Mouse (Mus musculus) midbrain, embryonic 14.5 days (tissue): ENCODE measurements around the gene Gstm4. TPM values are rescaled to one million over a fixed set of nuclear protein-coding genes. Genes with fewer than 3 reads are reported as not detected.
"Not testable (repeated sequence)": the region's sequence is repeated elsewhere in the genome, so short reads cannot be mapped to it uniquely, and the experiment has no call there.

ENCODE experiments used
- ATAC-seq: fragments of 200-750 bp; cut with Nextera tagmentation; 2 replicates; pipeline ENCODE4 v1.8.0; 2017; ENCODE audit warnings: moderate number of reproducible peaks, moderate library complexity; ENCODE audit not compliant: low FRiP score, low TSS enrichment
- DNase-seq: peaks from one replicate; pipeline ENCODE4 v3.0.0-alpha.2; 2015
- H3K27ac ChIP-seq: fragments of 300-500 bp; sonication (generic); replicated peaks from 2 replicates; pipeline ENCODE4 v1.5.1; 2014; ENCODE audit warnings: mild to moderate bottlenecking, low read depth, low read length, moderate library complexity
- H3K27me3 ChIP-seq: fragments of 300-500 bp; sonication (generic); 2 replicates; pipeline ENCODE4 v1.6.1; 2014; ENCODE audit warnings: low read length, control low read depth, mixed read lengths; ENCODE audit not compliant: control insufficient read depth, insufficient read depth
- H3K36me3 ChIP-seq: fragments of 300-500 bp; sonication (generic); 2 replicates; pipeline ENCODE4 v1.6.1; 2014; ENCODE audit warnings: low read length, control low read depth; ENCODE audit not compliant: control insufficient read depth, insufficient read depth
- H3K4me1 ChIP-seq: fragments of 300-500 bp; sonication (generic); 2 replicates; pipeline ENCODE4 v1.6.1; 2014; ENCODE audit warnings: mild to moderate bottlenecking, antibody characterized with exemption, low read length, control low read depth; ENCODE audit not compliant: control insufficient read depth, insufficient read depth
- H3K4me2 ChIP-seq: fragments of 300-500 bp; sonication (generic); 2 replicates; pipeline ENCODE4 v1.6.1; 2014; ENCODE audit warnings: mild to moderate bottlenecking, low read length, moderate library complexity
- H3K4me3 ChIP-seq: fragments of 300-500 bp; sonication (generic); replicated peaks from 2 replicates; pipeline ENCODE4 v1.5.1; 2014; ENCODE audit warnings: low read depth, low read length
- H3K9ac ChIP-seq: fragments of 300-500 bp; sonication (generic); replicated peaks from 2 replicates; pipeline ENCODE4 v1.6.1; 2014; ENCODE audit warnings: mild to moderate bottlenecking, low read length, moderate library complexity
- H3K9me3 ChIP-seq: fragments of 300-500 bp; sonication (generic); 2 replicates; pipeline ENCODE4 v1.6.1; 2016; ENCODE audit warnings: low read length, control low read depth, mixed read lengths; ENCODE audit not compliant: control insufficient read depth
- WGBS: fragments of 180-500 bp; shearing (Covaris S2); extraction: QIAGEN DNeasy Blood & Tissue Kit; methylation state at CpG from one replicate; pipeline ENCODE4 v1.1.7; 2014; 5-methylcytosine and 5-hydroxymethylcytosine counted together
- polyA plus RNA-seq: library from polyadenylated mRNA; unstranded; fragments of >200 nt; fragmentation: Nextera tagmentation; extraction: Ambion mirVana; gene quantifications from 2 replicates; pipeline ENCODE4 v1.2.1, GENCODE M21; 2014

Gene Gstm4
- polyA plus RNA-seq, 1 experiment from 2014 or later, result 17.5 TPM

DNA sequence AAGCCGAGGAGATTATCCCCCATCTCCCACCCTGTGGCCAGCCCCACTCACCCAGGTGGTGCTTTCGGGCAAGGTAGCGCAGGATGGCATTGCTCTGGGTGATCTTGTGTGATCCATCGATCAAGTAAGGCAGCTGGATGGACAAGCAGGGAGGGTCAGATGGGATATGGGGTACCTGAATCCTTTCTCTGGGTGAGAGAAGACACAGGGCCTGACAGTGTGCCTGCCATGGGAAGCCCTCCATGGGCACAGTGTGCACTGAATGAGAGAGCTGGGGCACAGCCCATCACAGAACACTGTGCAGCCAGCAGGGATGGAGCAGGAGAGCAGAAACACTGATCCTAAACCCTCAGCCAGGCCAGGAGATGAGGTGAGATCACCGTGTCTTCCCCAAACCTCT lies 28.2 kb downstream of the Gstm4 start:
- H3K4me3 ChIP-seq, H3K9ac ChIP-seq: not testable (repeated sequence)
- 87% methylated on average over 5 of the region's 5 CpGs for WGBS

GRCm38 (mm10) chr3:108014974-108015346 lies 29.7 kb downstream of the Gstm4 start:
- no peak for ATAC-seq
- WGBS, result 90% methylated on average over 2 of the region's 2 CpGs

More for the DNA sequence above, 28.2 kb downstream of the Gstm4 start:
- DNase-seq, H3K36me3 ChIP-seq, H3K27me3 ChIP-seq, H3K9me3 ChIP-seq, H3K27ac ChIP-seq, ATAC-seq: not testable (repeated sequence)
- peaks cover 11% of the 10 kb centered on the region; the same call in 1 of the 2 replicates for H3K4me1 ChIP-seq
- H3K4me2 ChIP-seq, result peak overlapping the region; percentile 80

DNA sequence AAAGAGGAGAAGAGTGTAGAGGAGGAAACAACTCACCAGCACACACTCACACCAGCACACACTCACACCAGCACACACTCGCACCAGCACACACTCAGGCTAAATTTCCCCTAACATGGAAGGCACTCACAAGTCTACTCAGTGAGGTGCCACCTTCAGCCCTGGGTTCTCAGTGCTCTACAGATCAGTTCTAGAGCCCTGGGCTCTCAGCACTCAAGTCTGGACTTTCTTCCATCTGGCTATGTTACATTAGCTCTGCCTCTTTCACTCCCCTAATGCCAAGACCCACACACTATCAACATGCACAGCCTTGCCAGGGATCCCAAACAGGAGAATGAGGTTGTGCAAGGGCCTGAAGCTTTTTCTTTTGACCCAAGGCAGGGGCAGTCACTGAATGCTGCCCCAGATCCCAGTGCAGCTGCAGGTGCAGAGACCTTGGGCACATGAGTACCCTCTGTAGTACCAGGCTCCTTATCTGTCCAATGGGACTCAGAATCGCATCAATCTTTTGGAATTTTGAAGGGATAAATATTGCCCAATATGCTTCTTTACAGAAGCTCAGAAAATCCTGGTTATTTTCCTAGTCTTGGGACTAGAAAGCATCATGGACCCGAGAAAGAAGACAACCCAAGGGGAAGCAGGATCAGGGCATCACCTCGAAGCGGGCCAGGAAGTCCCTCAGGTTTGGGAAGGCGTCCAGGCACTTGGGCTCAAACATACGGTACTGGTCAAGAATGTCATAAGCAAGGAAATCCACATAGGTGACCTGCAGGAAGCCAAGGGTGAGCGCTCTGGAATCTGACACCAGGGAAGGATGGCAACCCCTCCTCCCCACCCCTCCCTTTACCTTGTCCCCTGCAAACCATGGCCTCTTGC lies 30.4 kb downstream of the Gstm4 start:
- Histone ChIP-seq H3K27me3 (no peaks in the 10 kb centered on the region), H3K27ac (no peak overlapping the region), H3K4me1 (peaks cover 14% of the 10 kb centered on the region; the same call in 1 of the 2 replicates), H3K4me3 (no peak overlapping the region), H3K9me3 (no peaks in the 10 kb centered on the region), H3K4me2 (no peak overlapping the region), H3K9ac (no peak overlapping the region), H3K36me3 (no peaks in the 10 kb centered on the region)
- ATAC-seq (no peak), DNase-seq (no peak)
- WGBS, result 90% methylated on average over 8 of the region's 8 CpGs

More at GRCm38 (mm10) chr3:108014974-108015346, 29.7 kb downstream of the Gstm4 start:
- no peak overlapping the region for H3K9ac ChIP-seq
- no peak overlapping the region for H3K27ac ChIP-seq
- DNase-seq, result no peak
- H3K4me2 ChIP-seq, result no peak overlapping the region
- H3K9me3 ChIP-seq, result no peaks in the 10 kb centered on the region
- no peaks in the 10 kb centered on the region for H3K36me3 ChIP-seq
- no peak overlapping the region for H3K4me3 ChIP-seq
- H3K27me3 ChIP-seq, result no peaks in the 10 kb centered on the region
- H3K4me1 ChIP-seq, result peaks cover 14% of the 10 kb centered on the region; the same call in 1 of the 2 replicates

DNA sequence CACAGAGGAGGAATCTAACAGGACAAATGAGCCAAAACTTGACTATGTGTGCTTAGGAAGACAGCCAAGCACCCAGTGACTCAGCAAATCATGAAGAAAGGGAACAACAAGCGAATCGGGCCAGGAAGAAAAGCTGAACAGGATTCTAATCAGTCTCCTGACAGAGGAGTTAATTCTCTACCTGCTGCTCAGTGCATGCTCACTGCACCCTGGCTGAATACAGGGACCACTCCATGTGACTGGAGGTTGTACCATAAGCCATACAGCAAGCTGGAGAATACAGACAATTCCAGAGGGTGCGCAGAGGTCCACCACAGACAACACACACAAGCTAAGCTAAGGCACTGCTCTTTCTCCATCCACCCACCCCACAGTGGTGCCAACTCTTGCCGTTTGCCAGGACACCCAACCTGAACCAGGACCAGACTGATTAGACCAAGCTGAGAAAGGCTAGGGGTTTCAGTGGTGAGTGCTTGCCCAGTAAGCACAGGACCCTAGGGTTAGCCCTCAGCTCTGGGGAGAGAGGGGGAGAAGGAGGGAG lies 31.3 kb downstream of the Gstm4 start:
- no peak overlapping the region for H3K9ac ChIP-seq
- 82% methylated on average over 4 of the region's 4 CpGs for WGBS
- H3K27me3 ChIP-seq, result no peaks in the 10 kb centered on the region
- no peaks in the 10 kb centered on the region for H3K36me3 ChIP-seq
- H3K4me3 ChIP-seq, result no peak overlapping the region
- no peak overlapping the region for H3K27ac ChIP-seq
- H3K4me2 ChIP-seq, result no peak overlapping the region
- H3K4me1 ChIP-seq, result peaks cover 12% of the 10 kb centered on the region; the same call in 1 of the 2 replicates
- ATAC-seq, result no peak
- H3K9me3 ChIP-seq, result no peaks in the 10 kb centered on the region
- peak; percentile 20 for DNase-seq

- Histone ChIP-seq H3K4me1 (peaks cover 8% of the 10 kb centered on the region; the same call in 1 of the 2 replicates), H3K4me2 (no peak overlapping the region), H3K9ac (no peak overlapping the region), H3K4me3 (no peak overlapping the region), H3K36me3 (no peaks in the 10 kb centered on the region), H3K27ac (no peak overlapping the region), H3K9me3 (no peaks in the 10 kb centered on the region), H3K27me3 (no peaks in the 10 kb centered on the region)
- ATAC-seq, result no peak
- peak; percentile 76 for DNase-seq
- WGBS, result 18% methylated on average over 3 of the region's 3 CpGs
Measured at GRCm38 (mm10) chr3:108011558-108011957, 33.1 kb downstream of the Gstm4 start.

- Histone ChIP-seq H3K36me3 (no peaks in the 10 kb centered on the region), H3K4me1 (peaks cover 8% of the 10 kb centered on the region; the same call in 1 of the 2 replicates), H3K27me3 (no peaks in the 10 kb centered on the region), H3K27ac (no peak overlapping the region), H3K9me3 (no peaks in the 10 kb centered on the region), H3K9ac (no peak overlapping the region), H3K4me3 (no peak overlapping the region), H3K4me2 (no peak overlapping the region)
- no peak for ATAC-seq
- 62% methylated on average over 2 of the region's 2 CpGs for WGBS
- peak; percentile 53 for DNase-seq
Measured at GRCm38 (mm10) chr3:108010286-108010685, 34.4 kb downstream of the Gstm4 start.

- Histone ChIP-seq H3K4me1 (no peaks in the 10 kb centered on the region), H3K4me2 (no peak overlapping the region), H3K9me3 (no peaks in the 10 kb centered on the region), H3K9ac (no peak overlapping the region), H3K27me3 (no peaks in the 10 kb centered on the region), H3K4me3 (no peak overlapping the region), H3K36me3 (no peaks in the 10 kb centered on the region), H3K27ac (no peak overlapping the region)
- DNase-seq (no peak), ATAC-seq (no peak)
- 90% methylated on average over 8 of the region's 8 CpGs for WGBS
Measured at GRCm38 (mm10) chr3:108002021-108002420, 42.7 kb downstream of the Gstm4 start.

- H3K4me2 ChIP-seq, result no peak overlapping the region
- H3K9ac ChIP-seq, result no peak overlapping the region
- H3K4me3 ChIP-seq, result no peak overlapping the region
- no peak overlapping the region for H3K27ac ChIP-seq
- no peaks in the 10 kb centered on the region for H3K27me3 ChIP-seq
- ATAC-seq (no peak), DNase-seq (no peak)
- no peaks in the 10 kb centered on the region for H3K36me3 ChIP-seq
- H3K4me1 ChIP-seq, result no peaks in the 10 kb centered on the region
- H3K9me3 ChIP-seq, result no peaks in the 10 kb centered on the region
- 89% methylated on average over 3 of the region's 3 CpGs for WGBS
Measured at GRCm38 (mm10) chr3:107999491-107999890, 45.2 kb downstream of the Gstm4 start.

DNA sequence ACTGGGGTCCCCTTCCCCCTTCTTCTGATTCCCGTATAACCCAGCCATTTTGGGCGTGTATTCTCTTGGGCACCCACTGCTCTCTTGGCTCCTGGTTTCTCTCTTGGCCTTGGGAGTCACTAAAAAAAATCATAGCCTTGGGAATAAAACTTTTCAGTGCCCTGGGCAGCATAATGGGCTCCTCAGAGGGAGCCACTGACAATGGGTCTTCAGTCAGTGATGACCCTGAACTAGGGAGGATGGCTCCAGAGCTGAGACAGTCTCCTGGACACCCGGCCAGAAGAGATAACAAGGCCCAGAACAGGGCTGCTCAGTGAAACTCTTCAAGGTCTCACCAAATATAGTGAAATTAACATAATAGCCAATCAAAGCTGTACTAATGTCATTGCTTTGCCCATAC lies 46.1 kb downstream of the Gstm4 start:
- ATAC-seq, result no peak

More for the DNA sequence above, 46.1 kb downstream of the Gstm4 start:
- Histone ChIP-seq H3K27me3 (no peaks in the 10 kb centered on the region), H3K4me2 (no peak overlapping the region), H3K9me3 (no peaks in the 10 kb centered on the region), H3K27ac (no peak overlapping the region), H3K4me3 (no peak overlapping the region), H3K9ac (no peak overlapping the region), H3K36me3 (no peaks in the 10 kb centered on the region), H3K4me1 (no peaks in the 10 kb centered on the region)
- 81% methylated on average over 3 of the region's 3 CpGs for WGBS
- no peak for DNase-seq
